ENCODE assay signal across 10 mouse cellular contexts in the genomic region with DNA sequence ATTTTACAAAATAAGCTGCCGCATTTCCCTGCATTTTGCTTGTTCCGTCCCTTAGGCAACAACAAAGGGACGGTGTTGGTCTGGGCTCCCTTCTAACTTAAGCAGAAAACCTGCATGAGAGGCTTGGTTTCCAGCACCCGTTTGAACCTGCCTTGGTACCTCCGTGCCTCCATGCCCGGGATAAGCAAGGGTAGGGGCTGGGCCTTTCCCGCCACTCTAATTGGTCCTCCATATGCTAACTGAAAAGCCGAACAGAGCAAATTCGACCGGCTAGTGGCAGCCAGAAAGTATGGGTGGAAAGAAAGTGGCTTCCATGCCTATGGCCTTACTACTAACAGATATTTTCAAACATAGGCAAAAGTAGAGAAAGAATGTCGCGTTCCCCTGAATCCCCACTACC. TPM values are rescaled to one million over a fixed set of nuclear protein-coding genes. Genes with fewer than 3 reads are reported as not detected.
A peak's percentile ranks its signal among the peaks of the same experiment; 100 is the strongest.
DNase-seq lines count a peak whose midpoint lies in the region; ATAC-seq and TF ChIP-seq lines count a peak whose summit lies in the region.
"Had no signal": no experiment of that assay in that cellular context is flagged by ENCODE, and none has a peak within 500 bp of the region (broad histone marks: within the 10 kb centered on the region; RNA-seq: fewer than 3 reads in every experiment).

No protein-coding gene starts in this region.

- TF ChIP-seq CTCF in layer of hippocampus, adult 2 months (conservative IDR thresholded peaks at IDR 0.05), result no peak

- no peak overlapping the region for H3K9ac ChIP-seq in heart, embryonic 14.5 days (ENCODE audit: low read length)
- H3K9ac ChIP-seq in midbrain, embryonic 12.5 days (replicated peaks), result no peak overlapping the region

- no peaks in the 10 kb centered on the region for H3K9me3 ChIP-seq in heart, embryonic 14.5 days (ENCODE audit: control insufficient read depth, low read length)
- H3K9me3 ChIP-seq in hindbrain, embryonic 10.5 days, result no peaks in the 10 kb centered on the region
- no peaks in the 10 kb centered on the region for H3K9me3 ChIP-seq in midbrain, embryonic 12.5 days

- no peak overlapping the region for H3K27ac ChIP-seq in heart, embryonic 14.5 days (replicated peaks in 1 of 2; ENCODE audit: control insufficient read depth in 1 of 2, insufficient read depth in 1 of 2, low read depth in 2 of 2, low read length in 2 of 2)
- H3K27ac ChIP-seq in hindbrain, embryonic 10.5 days, result peak overlapping the region; percentile 85
- H3K27ac ChIP-seq in midbrain, embryonic 12.5 days (replicated peaks), result no peak overlapping the region
- H3K27ac ChIP-seq in layer of hippocampus, adult 2 months, result no peak overlapping the region

- H3K4me3 ChIP-seq in heart, embryonic 14.5 days (ENCODE audit: control insufficient read depth in 1 of 2, insufficient read depth in 1 of 2, low read depth in 1 of 2, low read length in 2 of 2), result no peak overlapping the region
- H3K4me3 ChIP-seq in hindbrain, embryonic 10.5 days, result peak overlapping the region; percentile 62
- peak overlapping the region; percentile 45; the same call in 1 of the 2 replicates for H3K4me3 ChIP-seq in midbrain, embryonic 12.5 days
- no peak overlapping the region for H3K4me3 ChIP-seq in layer of hippocampus, adult 2 months

- peak overlapping the region; percentile 74 for H3K4me2 ChIP-seq in heart, embryonic 14.5 days (ENCODE audit: low read length)
- peak overlapping the region; percentile 59 for H3K4me2 ChIP-seq in midbrain, embryonic 12.5 days (replicated peaks)

- peaks cover 74% of the 10 kb centered on the region for H3K27me3 ChIP-seq in heart, embryonic 14.5 days (ENCODE audit: control insufficient read depth, insufficient read depth, low read length)
- H3K27me3 ChIP-seq in hindbrain, embryonic 10.5 days (ENCODE audit: insufficient read depth, poor library complexity, severe bottlenecking), result peaks cover 64% of the 10 kb centered on the region
- H3K27me3 ChIP-seq in midbrain, embryonic 12.5 days, result peaks cover 69% of the 10 kb centered on the region

- peaks cover 12 to 25% of the 10 kb centered on the region in 2 experiments; a peak in 3 of 4 replicates for H3K4me1 ChIP-seq in heart, embryonic 14.5 days (ENCODE audit: control insufficient read depth in 2 of 2, insufficient read depth in 2 of 2, low read length in 2 of 2)
- peaks cover 73% of the 10 kb centered on the region for H3K4me1 ChIP-seq in hindbrain, embryonic 10.5 days (replicated peaks)
- H3K4me1 ChIP-seq in midbrain, embryonic 12.5 days, result peaks cover 29% of the 10 kb centered on the region

- DNase-seq in heart, adult 18-20 months, result no peak
- peak; percentile 50 for DNase-seq in R1 (ENCODE audit: low read depth, low spot score)
- no peak for DNase-seq in hindbrain, embryonic 10.5 days (ENCODE audit: low spot score)
- no peak for DNase-seq in frontal cortex, postnatal 36 days (ENCODE audit: low spot score in 2 of 2)
- DNase-seq in layer of hippocampus, adult 2 months (ENCODE audit: low spot score in 2 of 2), result no peak
- no peak for DNase-seq in cerebellum, adult 8-10 months
- DNase-seq: adrenal gland, adult 2 months; cerebellum, postnatal 14 days had no signal

- 31% methylated on average over 12 of the region's 12 CpGs for WGBS in heart, embryonic 14.5 days
- WGBS in hindbrain, embryonic 10.5 days, result 16% methylated on average over 12 of the region's 12 CpGs
- 22% methylated on average over 12 of the region's 12 CpGs for WGBS in midbrain, embryonic 12.5 days

- ATAC-seq in heart, embryonic 14.5 days (ENCODE audit: insufficient number of reproducible peaks, insufficient read depth, low FRiP score, low read depth), result no peak
- no peak for ATAC-seq in midbrain, embryonic 12.5 days (ENCODE audit: low FRiP score, low read depth)

- no peaks in the 10 kb centered on the region for H3K36me3 ChIP-seq in heart, embryonic 14.5 days (ENCODE audit: control insufficient read depth, insufficient read depth, low read length)
- H3K36me3 ChIP-seq in hindbrain, embryonic 10.5 days, result peaks cover 9% of the 10 kb centered on the region; the same call in 1 of the 2 replicates
- no peaks in the 10 kb centered on the region for H3K36me3 ChIP-seq in midbrain, embryonic 12.5 days

RNA-seq across cellular contexts. Expression of gene Crabp1, which starts 0.5 kb away (rescaled TPM):
- polyA plus RNA-seq in heart, embryonic 14.5 days (2014; fragmentation: Nextera tagmentation; extraction: Ambion mirVana), result 7.0 and 13.8 TPM in 2 replicates
- total RNA-seq in heart, adult 18-20 months (2021), result not detected
- 1,866 and 1,915 TPM in 2 replicates for polyA plus RNA-seq in hindbrain, embryonic 10.5 days (2016; fragmentation: Nextera tagmentation; extraction: Ambion mirVana)
- polyA plus RNA-seq in midbrain, embryonic 12.5 days (2016; fragmentation: Nextera tagmentation; extraction: Ambion mirVana), result 418 and 522 TPM in 2 replicates
- under 1 TPM in 1 of 2 experiments, not detected in 1; 0.93 TPM for total RNA-seq in layer of hippocampus, adult 2 months (2021)

RNA-seq across cellular contexts. Expression of gene Wdr61, which starts 29.8 kb away (rescaled TPM):
- polyA plus RNA-seq in heart, embryonic 14.5 days (2014; fragmentation: Nextera tagmentation; extraction: Ambion mirVana), result 103 and 105 TPM in 2 replicates
- total RNA-seq in heart, adult 18-20 months (2021), result 10 to 100 TPM; 28.9 to 37.4 TPM
- 150 and 174 TPM in 2 replicates for polyA plus RNA-seq in hindbrain, embryonic 10.5 days (2016; fragmentation: Nextera tagmentation; extraction: Ambion mirVana)
- polyA plus RNA-seq in midbrain, embryonic 12.5 days (2016; fragmentation: Nextera tagmentation; extraction: Ambion mirVana), result 128 and 134 TPM in 2 replicates
- total RNA-seq in layer of hippocampus, adult 2 months (2021), result 10 to 100 TPM; 60.2 to 63.6 TPM

Comparison
In these comparisons a context has a peak if more than half of its experiments do, and no peak if none do; other contexts are left out.
1. H3K4me3 ChIP-seq: peak in hindbrain, embryonic 10.5 days (single experiment) and midbrain, embryonic 12.5 days (single experiment); none in heart, embryonic 14.5 days (0 of 2) and layer of hippocampus, adult 2 months (single experiment).
2. RNA of gene Crabp1, which starts 0.5 kb away (polyA plus RNA-seq): 1,866 to 1,915 TPM in hindbrain, embryonic 10.5 days and 418 to 522 TPM in midbrain, embryonic 12.5 days; 7.0 to 13.8 TPM in heart, embryonic 14.5 days; every median in the first group is over 10 times any median in the second.